Mouse (Mus musculus): Measurements from ENCODE around the gene Dstn. TPM values are rescaled to one million over a fixed set of nuclear protein-coding genes. Genes with fewer than 3 reads are reported as not detected.

The Dstn gene
- polyA plus RNA-seq (2021), result 272 TPM

GRCm38 (mm10) chr2:143914760-143915599, at the start of gene Dstn:
Dstn (plus strand) TSS chr2:143915320.
- TF ChIP-seq CTCF (IDR thresholded peaks at IDR 0.05), result no peak
- DNase-seq (ENCODE audit: low read depth, low spot score), result peak; percentile 73
- in situ Hi-C loops (cut with MboI; ENCODE audit: low pct_unique_long_range_greater_than_20kb), result no loop called here
- peak; percentile 92 for ATAC-seq
- CTCF ChIA-PET, result interaction anchor here (0.9 kb wide), 1 partner anchor 26 kb away, joined by 5 read pairs; no protein-coding TSS in a partner anchor
- POLR2A ChIA-PET, result interaction anchor here (1.8 kb wide), 1 partner anchor 26 kb away, joined by 4 read pairs; no protein-coding TSS in a partner anchor
- H3K27me3 ChIP-seq, result no peaks in the 10 kb centered on the region

DNA sequence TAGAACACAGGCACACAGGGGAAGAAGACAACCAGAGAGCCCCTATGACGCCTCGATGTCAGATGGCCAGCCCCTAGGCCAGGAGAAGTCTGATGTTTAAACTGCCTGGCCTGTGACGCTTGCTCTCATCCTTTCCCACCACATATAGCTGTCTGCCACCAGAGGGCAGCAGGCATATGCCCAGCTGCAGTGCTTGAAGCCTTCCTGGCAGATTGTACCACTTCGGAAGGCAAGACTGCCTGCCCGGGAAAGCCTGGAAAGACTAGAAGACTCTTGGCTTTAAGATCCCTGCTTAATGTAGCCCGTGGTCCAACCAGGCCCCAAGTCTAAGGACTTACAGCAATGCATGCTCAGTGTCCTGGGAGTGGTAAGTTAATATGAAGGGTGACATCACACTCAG, 47.8 kb upstream of the Dstn start:
- TF ChIP-seq CTCF (IDR thresholded peaks at IDR 0.05), result peak; percentile 97
- ChIA-PET POLR2A (no interaction called here), CTCF (interaction anchor here (0.9 to 1.3 kb wide), 6 partner anchors 19 to 349 kb away, joined by 3 to 4 read pairs (median 3); no protein-coding TSS in a partner anchor)
- DNase-seq (ENCODE audit: low read depth, low spot score), result peak; percentile 27
- H3K27me3 ChIP-seq, result peaks cover 7% of the 10 kb centered on the region
- peak; percentile 87 for ATAC-seq
- in situ Hi-C loops (cut with MboI; ENCODE audit: low pct_unique_long_range_greater_than_20kb), result loop anchor here (5.0 to 10.0 kb wide), 4 partner anchors 35 to 587 kb away; no protein-coding TSS in a partner anchor

- in situ Hi-C loops (cut with MboI; ENCODE audit: low pct_unique_long_range_greater_than_20kb), result no loop called here
- CTCF ChIA-PET, result interaction anchor here (1.0 to 1.1 kb wide), 2 partner anchors 14 to 38 kb away, joined by 3 read pairs; no protein-coding TSS in a partner anchor
- POLR2A ChIA-PET, result no interaction called here
- TF ChIP-seq CTCF (IDR thresholded peaks at IDR 0.05), result no peak
- DNase-seq (ENCODE audit: low read depth, low spot score) (no peak), ATAC-seq (no peak)
- no peaks in the 10 kb centered on the region for H3K27me3 ChIP-seq
Measured at GRCm38 (mm10) chr2:143870936-143871688, 44.0 kb upstream of the Dstn start.

DNA sequence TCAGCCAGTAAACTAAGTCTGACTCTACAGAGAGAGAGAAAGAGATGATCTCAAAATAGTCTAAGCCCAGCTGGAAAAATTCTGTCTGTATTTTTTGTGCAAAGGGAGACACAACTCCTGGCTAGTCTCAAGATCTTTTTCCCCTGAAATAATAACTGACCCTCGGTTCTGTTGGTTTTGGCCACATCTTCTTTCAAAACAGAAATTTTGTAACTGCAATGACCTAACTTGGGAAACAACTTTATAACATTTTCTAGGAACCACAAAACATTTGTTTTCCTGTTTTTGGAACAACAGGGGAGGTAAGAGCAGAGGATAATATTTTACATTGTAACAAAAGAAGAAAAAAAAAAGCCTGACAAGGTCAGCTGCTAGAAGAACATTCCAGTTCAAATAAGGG, 39.1 kb upstream of the Dstn start:
- DNase-seq (ENCODE audit: low read depth, low spot score), result no peak
- CTCF ChIA-PET, result interaction anchor here (1.8 kb wide), 1 partner anchor 22 kb away, joined by 4 read pairs; no protein-coding TSS in a partner anchor
- H3K27me3 ChIP-seq, result no peaks in the 10 kb centered on the region
- in situ Hi-C loops (cut with MboI; ENCODE audit: low pct_unique_long_range_greater_than_20kb), result no loop called here
- TF ChIP-seq CTCF (IDR thresholded peaks at IDR 0.05), result no peak
- POLR2A ChIA-PET, result interaction anchor here (0.7 kb wide), 1 partner anchor 48 kb away, joined by 3 read pairs; no protein-coding TSS in a partner anchor
- no peak for ATAC-seq

- DNase-seq (ENCODE audit: low read depth, low spot score) (no peak), ATAC-seq (no peak)
- H3K27me3 ChIP-seq, result no peaks in the 10 kb centered on the region
- in situ Hi-C loops (cut with MboI; ENCODE audit: low pct_unique_long_range_greater_than_20kb), result no loop called here
- CTCF ChIA-PET, result interaction anchor here (1.8 kb wide), 1 partner anchor 21 kb away, joined by 4 read pairs; no protein-coding TSS in a partner anchor
- no peak for TF ChIP-seq CTCF (IDR thresholded peaks at IDR 0.05)
- POLR2A ChIA-PET, result no interaction called here
Measured at GRCm38 (mm10) chr2:143876929-143877632, 38.0 kb upstream of the Dstn start.

- in situ Hi-C loops (cut with MboI; ENCODE audit: low pct_unique_long_range_greater_than_20kb), result no loop called here
- POLR2A ChIA-PET, result interaction anchor here (0.5 kb wide), 1 partner anchor 336 kb away, joined by 3 read pairs; no protein-coding TSS in a partner anchor
Measured at GRCm38 (mm10) chr2:143879311-143879710, 35.8 kb upstream of the Dstn start.

DNA sequence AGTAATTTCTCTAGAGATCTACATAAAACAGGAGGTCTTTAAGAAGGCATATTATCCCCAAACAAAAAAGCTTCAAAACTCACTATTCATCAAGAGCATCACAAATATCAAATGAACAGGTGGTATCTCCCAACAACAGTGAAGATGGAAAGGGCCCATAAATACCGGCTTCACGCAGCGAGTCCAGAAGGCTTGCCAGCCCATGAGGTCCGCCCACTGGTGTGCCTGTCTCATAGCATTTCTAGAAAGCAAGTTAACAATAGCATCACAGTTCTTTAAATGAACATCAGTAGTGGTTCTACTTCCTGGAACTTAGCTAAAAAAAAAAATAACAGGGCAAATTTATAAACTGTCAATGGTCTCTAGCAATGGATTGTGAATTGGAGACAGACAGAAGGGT, 33.1 kb upstream of the Dstn start:
- DNase-seq (ENCODE audit: low read depth, low spot score) (no peak), ATAC-seq (no peak)
- in situ Hi-C loops (cut with MboI; ENCODE audit: low pct_unique_long_range_greater_than_20kb), result no loop called here
- no peak for TF ChIP-seq CTCF (IDR thresholded peaks at IDR 0.05)
- ChIA-PET CTCF (interaction anchor here (0.9 kb wide), 1 partner anchor 26 kb away, joined by 3 read pairs; no protein-coding TSS in a partner anchor), POLR2A (no interaction called here)
- H3K27me3 ChIP-seq, result no peaks in the 10 kb centered on the region

More at GRCm38 (mm10) chr2:143879311-143879710, 35.8 kb upstream of the Dstn start:
- H3K27me3 ChIP-seq, result no peaks in the 10 kb centered on the region
- CTCF ChIA-PET, result interaction anchor here (1.4 kb wide), 1 partner anchor 33 kb away, joined by 3 read pairs; no protein-coding TSS in a partner anchor
- DNase-seq (ENCODE audit: low read depth, low spot score), result no peak
- TF ChIP-seq CTCF (IDR thresholded peaks at IDR 0.05), result no peak
- ATAC-seq, result no peak

DNA sequence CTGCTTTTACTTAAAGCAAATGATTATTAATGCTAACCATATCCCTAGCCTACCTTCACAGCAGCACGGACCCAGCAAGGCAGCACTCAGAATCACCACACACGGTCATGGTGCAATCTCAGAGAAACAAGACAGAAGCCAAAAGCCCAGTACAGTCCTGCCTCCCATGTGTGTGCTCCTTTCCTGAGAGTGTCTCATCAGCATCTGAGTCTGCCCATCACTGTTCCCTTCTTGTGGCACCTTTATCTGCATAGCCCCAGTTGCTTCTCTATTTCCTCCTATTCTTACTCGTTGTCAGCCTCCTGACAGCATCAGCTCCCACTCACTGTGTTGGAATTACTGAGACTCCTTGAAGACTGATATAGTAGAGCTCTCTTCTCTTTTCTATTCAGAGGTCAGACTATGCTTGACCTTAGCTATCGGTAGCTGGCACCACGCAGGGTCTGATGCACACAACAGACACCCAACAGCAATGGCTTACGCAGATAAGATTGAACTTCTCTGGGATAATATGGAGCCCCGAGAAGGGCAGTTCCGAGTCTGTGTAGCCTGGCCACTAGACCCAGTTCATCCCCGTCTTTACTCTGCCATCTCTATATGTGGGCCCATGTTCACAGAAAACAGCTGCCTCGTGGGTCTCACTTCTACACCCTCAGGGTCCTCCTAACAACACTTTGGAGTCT, 32.4 kb upstream of the Dstn start:
- TF ChIP-seq CTCF (IDR thresholded peaks at IDR 0.05), result no peak
- no peak for ATAC-seq
- in situ Hi-C loops (cut with MboI; ENCODE audit: low pct_unique_long_range_greater_than_20kb), result no loop called here
- ChIA-PET POLR2A (no interaction called here), CTCF (no interaction called here)
- DNase-seq (ENCODE audit: low read depth, low spot score), result no peak
- no peaks in the 10 kb centered on the region for H3K27me3 ChIP-seq

- H3K27me3 ChIP-seq, result no peaks in the 10 kb centered on the region
- DNase-seq (ENCODE audit: low read depth, low spot score) (no peak), ATAC-seq (no peak)
- CTCF ChIA-PET, result no interaction called here
- POLR2A ChIA-PET, result no interaction called here
- no peak for TF ChIP-seq CTCF (IDR thresholded peaks at IDR 0.05)
- in situ Hi-C loops (cut with MboI; ENCODE audit: low pct_unique_long_range_greater_than_20kb), result no loop called here
Measured at GRCm38 (mm10) chr2:143889131-143889859, 25.8 kb upstream of the Dstn start.
